Mouse (Mus musculus): ENCODE measurements around the gene Cdyl2. TPM values are rescaled to one million over a fixed set of nuclear protein-coding genes. Genes with fewer than 3 reads are reported as not detected.

The Cdyl2 gene
- total and polyA plus RNA-seq, 3 experiments: not detected

DNA sequence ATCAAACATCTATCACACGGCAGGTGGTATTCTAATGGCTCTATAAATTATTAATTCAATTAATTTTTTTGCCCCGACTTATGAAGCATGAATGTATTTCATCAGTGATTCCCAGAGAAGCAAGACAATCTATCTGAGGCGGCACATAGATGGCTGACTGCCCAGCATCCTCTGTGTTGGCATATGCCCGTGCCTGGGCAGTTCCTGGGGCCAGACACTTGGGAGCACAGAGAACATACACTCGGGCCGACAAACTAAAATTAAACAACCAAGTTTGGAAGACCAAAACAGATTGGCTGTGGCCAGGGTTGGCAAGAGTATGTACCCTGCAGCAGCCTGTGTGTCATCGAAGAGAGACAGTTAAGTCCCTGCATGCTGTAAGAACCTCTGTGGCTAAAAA lies 117.9 kb downstream of the Cdyl2 start:
- Histone ChIP-seq H3K4me3 (ENCODE audit: control insufficient read depth in 1 of 2, insufficient read depth in 1 of 2, low read depth in 2 of 2, low read length in 2 of 2) (no peak overlapping the region), H3K27me3 (ENCODE audit: control insufficient read depth in 1 of 2, insufficient read depth in 2 of 2, low read length in 2 of 2) (no peaks in the 10 kb centered on the region), H3K9ac (ENCODE audit: control insufficient read depth, low read depth, low read length, poor library complexity, severe bottlenecking) (no peak overlapping the region), H3K36me3 (ENCODE audit: control insufficient read depth in 1 of 2, insufficient read depth in 2 of 2, low read length in 2 of 2) (no peaks in the 10 kb centered on the region), H3K4me1 (ENCODE audit: control insufficient read depth in 1 of 2, insufficient read depth in 2 of 2, low read length in 2 of 2) (no peaks in the 10 kb centered on the region), H3K9me3 (replicated peaks; ENCODE audit: insufficient read depth, low read length) (no peaks in the 10 kb centered on the region), H3K27ac (ENCODE audit: control insufficient read depth, low read depth, low read length) (no peak overlapping the region), H3K79me2 (ENCODE audit: control insufficient read depth, insufficient read depth, low read length, poor library complexity) (no peaks in the 10 kb centered on the region)
- TF ChIP-seq ZNF384 (IDR thresholded peaks at IDR 0.05; ENCODE audit: low read depth, low read length): no peak
- TF ChIP-seq TCF12 (IDR thresholded peaks at IDR 0.05; ENCODE audit: low read depth, low read length): no peak
- no peak for TF ChIP-seq SMC3 (IDR thresholded peaks at IDR 0.05; ENCODE audit: low read depth, low read length)
- TF ChIP-seq RAD21 (IDR thresholded peaks at IDR 0.05; ENCODE audit: low read depth, low read length): no peak
- no peak for TF ChIP-seq TAL1 (IDR thresholded peaks at IDR 0.05; ENCODE audit: low read length)
- TF ChIP-seq SIN3A (IDR thresholded peaks at IDR 0.05; ENCODE audit: low read length): no peak
- TF ChIP-seq ZC3H11A (IDR thresholded peaks at IDR 0.05; ENCODE audit: low read depth, low read length): no peak
- no peak for TF ChIP-seq POLR2AphosphoS5 (IDR thresholded peaks at IDR 0.05; ENCODE audit: borderline replicate concordance, low read depth, low read length)
- TF ChIP-seq CHD2 (IDR thresholded peaks at IDR 0.05; ENCODE audit: low read length): no peak
- no peak for TF ChIP-seq MAFK (IDR thresholded peaks at IDR 0.05; ENCODE audit: borderline replicate concordance, low read depth, low read length)
- TF ChIP-seq MYB (IDR thresholded peaks at IDR 0.05; ENCODE audit: low read depth, low read length): no peak
- DNase-seq (ENCODE audit: low read depth, low spot score): no peak

GRCm38 (mm10) chr8:116606171-116606570 lies 126.6 kb downstream of the Cdyl2 start:
- no peak overlapping the region for H3K27ac ChIP-seq (ENCODE audit: control insufficient read depth, low read depth, low read length)
- no peak overlapping the region for H3K9ac ChIP-seq (ENCODE audit: control insufficient read depth, low read depth, low read length, poor library complexity, severe bottlenecking)
- no peaks in the 10 kb centered on the region; the same call in 1 of the 2 replicates for H3K9me3 ChIP-seq (replicated peaks; ENCODE audit: insufficient read depth, low read length)
- no peak for DNase-seq (ENCODE audit: low read depth, low spot score)
- H3K27me3 ChIP-seq (ENCODE audit: control insufficient read depth in 1 of 2, insufficient read depth in 2 of 2, low read length in 2 of 2): no peaks in the 10 kb centered on the region
- H3K4me3 ChIP-seq (ENCODE audit: control insufficient read depth in 1 of 2, insufficient read depth in 1 of 2, low read depth in 2 of 2, low read length in 2 of 2): no peak overlapping the region
- no peaks in the 10 kb centered on the region for H3K4me1 ChIP-seq (ENCODE audit: control insufficient read depth in 1 of 2, insufficient read depth in 2 of 2, low read length in 2 of 2)
- H3K79me2 ChIP-seq (ENCODE audit: control insufficient read depth, insufficient read depth, low read length, poor library complexity): no peaks in the 10 kb centered on the region
- no peak for TF ChIP-seq ZNF384 (IDR thresholded peaks at IDR 0.05; ENCODE audit: low read depth, low read length)
- TF ChIP-seq USF1 (IDR thresholded peaks at IDR 0.05; ENCODE audit: low read depth, low read length): no peak
- no peak for TF ChIP-seq GATA1 (IDR thresholded peaks at IDR 0.05; ENCODE audit: low read depth, low read length)
- TF ChIP-seq MAX (IDR thresholded peaks at IDR 0.05; ENCODE audit: low read length): no peak
- no peak for TF ChIP-seq MEF2A (IDR thresholded peaks at IDR 0.05; ENCODE audit: extremely low read depth, insufficient replicate concordance, low read depth, low read length, poor library complexity, severe bottlenecking)
- no peak for TF ChIP-seq USF2 (IDR thresholded peaks at IDR 0.05; ENCODE audit: borderline replicate concordance in 1 of 2, insufficient read depth in 1 of 2, low read depth in 1 of 2, low read length in 2 of 2)
- TF ChIP-seq MAFK (IDR thresholded peaks at IDR 0.05; ENCODE audit: borderline replicate concordance, low read depth, low read length): no peak
- no peak for TF ChIP-seq KAT2A (conservative IDR thresholded peaks at IDR 0.05; ENCODE audit: low read depth, low read length)
- no peak for TF ChIP-seq CHD1 (IDR thresholded peaks at IDR 0.05; ENCODE audit: low read depth, low read length)
- TF ChIP-seq ZKSCAN1 (IDR thresholded peaks at IDR 0.05; ENCODE audit: low read depth, low read length): no peak
- TF ChIP-seq JUND (IDR thresholded peaks at IDR 0.05; ENCODE audit: low read depth, low read length): no peak
- no peak for TF ChIP-seq SIN3A (IDR thresholded peaks at IDR 0.05; ENCODE audit: low read length)
- no peak for TF ChIP-seq RCOR1 (IDR thresholded peaks at IDR 0.05; ENCODE audit: low read depth, low read length)
- TF ChIP-seq ZC3H11A (IDR thresholded peaks at IDR 0.05; ENCODE audit: low read depth, low read length): no peak
- no peak for TF ChIP-seq E2F4 (IDR thresholded peaks at IDR 0.05; ENCODE audit: borderline replicate concordance, low read depth, low read length)
- TF ChIP-seq TBP (IDR thresholded peaks at IDR 0.05; ENCODE audit: low read depth, low read length): no peak
- no peak for TF ChIP-seq ETS1 (IDR thresholded peaks at IDR 0.05; ENCODE audit: low read depth, low read length)
- TF ChIP-seq MYB (IDR thresholded peaks at IDR 0.05; ENCODE audit: low read depth, low read length): no peak
- no peak for TF ChIP-seq MXI1 (IDR thresholded peaks at IDR 0.05; ENCODE audit: low read depth, low read length)
- no peaks in the 10 kb centered on the region for H3K36me3 ChIP-seq (ENCODE audit: control insufficient read depth in 1 of 2, insufficient read depth in 2 of 2, low read length in 2 of 2)

Measured in MEL (cell line).